ENCODE assay signal across 13 mouse cellular contexts in genomic region chr6:91459471-91459870, GRCm38 (mm10). TPM values are rescaled to one million over a fixed set of nuclear protein-coding genes. Genes with fewer than 3 reads are reported as not detected.
A peak's percentile ranks its signal among the peaks of the same experiment; 100 is the strongest.
DNase-seq lines count a peak whose midpoint lies in the region; ATAC-seq and TF ChIP-seq lines count a peak whose summit lies in the region.
"Had no signal": no experiment of that assay in that cellular context is flagged by ENCODE, and none has a peak within 500 bp of the region (broad histone marks: within the 10 kb centered on the region; RNA-seq: fewer than 3 reads in every experiment).

No protein-coding gene starts in this region.

- ATAC-seq in liver, postnatal 0 days = 0 out of 2 replicates have a peak, but pooled peaks have one; percentile 29
- ATAC-seq in liver, embryonic 11.5 days (replicated peaks; ENCODE audit: low FRiP score) = no peak
- peak; percentile 51; the same call in 1 of the 2 replicates for ATAC-seq in kidney, embryonic 16.5 days (ENCODE audit: low FRiP score, low TSS enrichment)
- peak; percentile 82 for ATAC-seq in stomach, postnatal 0 days (ENCODE audit: low FRiP score, low TSS enrichment)
- ATAC-seq: forebrain, embryonic 14.5 days had no signal

- TF ChIP-seq CTCF in liver, postnatal 0 days (IDR thresholded peaks at IDR 0.05; ENCODE audit: low read depth) = 0 out of 2 replicates have a peak, but pooled peaks have one; percentile 3
- TF ChIP-seq CTCF in stomach, postnatal 0 days (IDR thresholded peaks at IDR 0.05; ENCODE audit: low read depth) = peak; percentile 47

- 61% methylated on average over 1 of the region's 1 CpGs for WGBS in liver, postnatal 0 days (ENCODE audit: insufficient replicate concordance)
- 81% methylated on average over 1 of the region's 1 CpGs for WGBS in liver, embryonic 11.5 days
- 70% methylated on average over 1 of the region's 1 CpGs for WGBS in kidney, embryonic 16.5 days
- 82% methylated on average over 1 of the region's 1 CpGs for WGBS in stomach, postnatal 0 days

- H3K9ac ChIP-seq in liver, postnatal 0 days (replicated peaks) = no peak overlapping the region
- H3K9ac ChIP-seq in liver, embryonic 11.5 days (ENCODE audit: low read depth, low read length) = no peak overlapping the region
- no peak overlapping the region for H3K9ac ChIP-seq in kidney, embryonic 16.5 days (replicated peaks; ENCODE audit: low read length)
- H3K9ac ChIP-seq in stomach, postnatal 0 days (ENCODE audit: low read length) = no peak overlapping the region
- H3K9ac ChIP-seq: embryonic facial prominence, embryonic 12.5 days; limb, embryonic 12.5 days had no signal

- H3K4me1 ChIP-seq in liver, postnatal 0 days (ENCODE audit: insufficient read depth) = no peaks in the 10 kb centered on the region
- no peaks in the 10 kb centered on the region for H3K4me1 ChIP-seq in liver, embryonic 11.5 days (replicated peaks; ENCODE audit: control insufficient read depth, insufficient read depth, low read length)
- 0 out of 2 replicates have a peak, but pooled peaks cover 2% of the 10 kb centered on the region for H3K4me1 ChIP-seq in kidney, embryonic 16.5 days (ENCODE audit: insufficient read depth, low read length)
- H3K4me1 ChIP-seq in stomach, postnatal 0 days (replicated peaks; ENCODE audit: control insufficient read depth, insufficient read depth) = no peaks in the 10 kb centered on the region
- H3K4me1 ChIP-seq: embryonic facial prominence, embryonic 12.5 days; limb, embryonic 12.5 days had no signal

- DNase-seq in liver, postnatal 0 days = no peak
- DNase-seq in liver, embryonic 11.5 days (ENCODE audit: low spot score) = no peak
- peak; percentile 63 for DNase-seq in ZHBTc4 (ENCODE audit: low read depth, low spot score)
- peak; percentile 64 for DNase-seq in stomach, postnatal 0 days (ENCODE audit: low spot score)
- no peak for DNase-seq in thymus, postnatal 4 days
- DNase-seq in cerebellum, postnatal 10 days = no peak
- DNase-seq: cerebellum, adult 18-20 months; heart, postnatal 36 days; layer of hippocampus, adult 9-11 months had no signal

- no peak overlapping the region for H3K4me3 ChIP-seq in liver, postnatal 0 days (ENCODE audit: low read depth, low read length)
- H3K4me3 ChIP-seq in liver, embryonic 11.5 days (ENCODE audit: low read depth, low read length) = no peak overlapping the region
- no peak overlapping the region for H3K4me3 ChIP-seq in kidney, embryonic 16.5 days (ENCODE audit: low read length)
- no peak overlapping the region for H3K4me3 ChIP-seq in stomach, postnatal 0 days (ENCODE audit: low read depth, low read length)
- H3K4me3 ChIP-seq: embryonic facial prominence, embryonic 12.5 days; limb, embryonic 12.5 days had no signal

- TF ChIP-seq EP300 in liver, postnatal 0 days (IDR thresholded peaks at IDR 0.05; ENCODE audit: low read depth) = no peak
- no peak for TF ChIP-seq EP300 in stomach, postnatal 0 days (optimal IDR thresholded peaks at IDR 0.05)

- H3K9me3 ChIP-seq in liver, postnatal 0 days (ENCODE audit: low read length) = no peaks in the 10 kb centered on the region
- H3K9me3 ChIP-seq in liver, embryonic 11.5 days (ENCODE audit: control insufficient read depth, low read length) = no peaks in the 10 kb centered on the region
- no peaks in the 10 kb centered on the region for H3K9me3 ChIP-seq in kidney, embryonic 16.5 days (ENCODE audit: low read length)
- no peaks in the 10 kb centered on the region for H3K9me3 ChIP-seq in stomach, postnatal 0 days (ENCODE audit: control insufficient read depth, low read length)
- H3K9me3 ChIP-seq: embryonic facial prominence, embryonic 12.5 days; limb, embryonic 12.5 days had no signal

- H3K27me3 ChIP-seq in liver, postnatal 0 days (ENCODE audit: insufficient read depth, low read length) = no peaks in the 10 kb centered on the region
- H3K27me3 ChIP-seq in liver, embryonic 11.5 days (replicated peaks; ENCODE audit: control insufficient read depth, insufficient read depth, low read length) = no peaks in the 10 kb centered on the region
- no peaks in the 10 kb centered on the region for H3K27me3 ChIP-seq in kidney, embryonic 16.5 days (ENCODE audit: insufficient read depth, low read length)
- no peaks in the 10 kb centered on the region for H3K27me3 ChIP-seq in stomach, postnatal 0 days (ENCODE audit: control insufficient read depth, insufficient read depth, low read length)
- H3K27me3 ChIP-seq: embryonic facial prominence, embryonic 12.5 days; limb, embryonic 12.5 days had no signal

- H3K27ac ChIP-seq in liver, postnatal 0 days (ENCODE audit: low read depth) = no peak overlapping the region
- no peak overlapping the region for H3K27ac ChIP-seq in liver, embryonic 11.5 days (ENCODE audit: low read depth, low read length)
- H3K27ac ChIP-seq in kidney, embryonic 16.5 days (ENCODE audit: low read length) = no peak overlapping the region
- no peak overlapping the region for H3K27ac ChIP-seq in stomach, postnatal 0 days (replicated peaks)
- H3K27ac ChIP-seq: embryonic facial prominence, embryonic 12.5 days; limb, embryonic 12.5 days had no signal

- no peaks in the 10 kb centered on the region; the same call in none of the 2 replicates for H3K36me3 ChIP-seq in liver, postnatal 0 days (replicated peaks; ENCODE audit: insufficient read depth, low read length)
- peaks cover 4% of the 10 kb centered on the region; the same call in 1 of the 2 replicates for H3K36me3 ChIP-seq in liver, embryonic 11.5 days (ENCODE audit: control insufficient read depth, insufficient read depth, low read length)
- peaks cover 19% of the 10 kb centered on the region for H3K36me3 ChIP-seq in kidney, embryonic 16.5 days (ENCODE audit: insufficient read depth, low read length)
- H3K36me3 ChIP-seq in stomach, postnatal 0 days (ENCODE audit: control insufficient read depth, insufficient read depth, low read length) = peaks cover 10% of the 10 kb centered on the region; the same call in 1 of the 2 replicates

- H3K4me2 ChIP-seq in liver, postnatal 0 days (ENCODE audit: low read depth, low read length) = no peak overlapping the region
- no peak overlapping the region for H3K4me2 ChIP-seq in liver, embryonic 11.5 days
- no peak overlapping the region for H3K4me2 ChIP-seq in kidney, embryonic 16.5 days (replicated peaks; ENCODE audit: low read depth, low read length)
- H3K4me2 ChIP-seq in stomach, postnatal 0 days (replicated peaks; ENCODE audit: low read depth) = no peak overlapping the region
- H3K4me2 ChIP-seq: embryonic facial prominence, embryonic 12.5 days; limb, embryonic 12.5 days had no signal

RNA-seq across cellular contexts. Expression of gene Chchd4, which starts 13.9 kb away (rescaled TPM):
- 10.7 and 11.3 TPM in 2 replicates for polyA plus RNA-seq in liver, postnatal 0 days (2015; fragmentation: Nextera tagmentation; extraction: Ambion mirVana)
- 47.1 and 47.3 TPM in 2 replicates for polyA plus RNA-seq in liver, embryonic 11.5 days (2014; fragmentation: Nextera tagmentation; extraction: Ambion mirVana)
- 32.8 and 34.2 TPM in 2 replicates for polyA plus RNA-seq in kidney, embryonic 16.5 days (2015; fragmentation: Nextera tagmentation; extraction: Ambion mirVana)
- 14.7 TPM in 2 replicates for polyA plus RNA-seq in stomach, postnatal 0 days (2015; fragmentation: Nextera tagmentation; extraction: Ambion mirVana)

RNA-seq across cellular contexts. Expression of gene Tmem43, which starts 14.0 kb away (rescaled TPM):
- polyA plus RNA-seq in liver, postnatal 0 days (2015; fragmentation: Nextera tagmentation; extraction: Ambion mirVana) = 6.9 and 8.1 TPM in 2 replicates
- polyA plus RNA-seq in liver, embryonic 11.5 days (2014; fragmentation: Nextera tagmentation; extraction: Ambion mirVana) = 30.0 and 31.7 TPM in 2 replicates
- 52.3 and 54.3 TPM in 2 replicates for polyA plus RNA-seq in kidney, embryonic 16.5 days (2015; fragmentation: Nextera tagmentation; extraction: Ambion mirVana)
- polyA plus RNA-seq in stomach, postnatal 0 days (2015; fragmentation: Nextera tagmentation; extraction: Ambion mirVana) = 72.0 and 72.6 TPM in 2 replicates

RNA-seq across cellular contexts. Expression of gene Wnt7a, which starts 48.3 kb away (rescaled TPM):
- polyA plus RNA-seq in liver, postnatal 0 days (2015; fragmentation: Nextera tagmentation; extraction: Ambion mirVana) = 0.04 TPM in 1 of 2 replicates, not detected in the other
- 0.05 and 0.30 TPM in 2 replicates for polyA plus RNA-seq in liver, embryonic 11.5 days (2014; fragmentation: Nextera tagmentation; extraction: Ambion mirVana)
- 0.14 and 0.44 TPM in 2 replicates for polyA plus RNA-seq in kidney, embryonic 16.5 days (2015; fragmentation: Nextera tagmentation; extraction: Ambion mirVana)
- polyA plus RNA-seq in stomach, postnatal 0 days (2015; fragmentation: Nextera tagmentation; extraction: Ambion mirVana) = not detected in 2 replicates

RNA-seq across cellular contexts. Expression of gene Xpc, which starts 56.2 kb away (rescaled TPM):
- 6.3 and 6.7 TPM in 2 replicates for polyA plus RNA-seq in liver, postnatal 0 days (2015; fragmentation: Nextera tagmentation; extraction: Ambion mirVana)
- polyA plus RNA-seq in liver, embryonic 11.5 days (2014; fragmentation: Nextera tagmentation; extraction: Ambion mirVana) = 13.2 and 13.4 TPM in 2 replicates
- 28.9 and 30.3 TPM in 2 replicates for polyA plus RNA-seq in kidney, embryonic 16.5 days (2015; fragmentation: Nextera tagmentation; extraction: Ambion mirVana)
- 8.9 and 9.3 TPM in 2 replicates for polyA plus RNA-seq in stomach, postnatal 0 days (2015; fragmentation: Nextera tagmentation; extraction: Ambion mirVana)

RNA-seq across cellular contexts. Expression of gene Lsm3, which starts 56.3 kb away (rescaled TPM):
- polyA plus RNA-seq in liver, postnatal 0 days (2015; fragmentation: Nextera tagmentation; extraction: Ambion mirVana) = 67.8 and 69.6 TPM in 2 replicates
- 309 and 318 TPM in 2 replicates for polyA plus RNA-seq in liver, embryonic 11.5 days (2014; fragmentation: Nextera tagmentation; extraction: Ambion mirVana)
- 251 and 258 TPM in 2 replicates for polyA plus RNA-seq in kidney, embryonic 16.5 days (2015; fragmentation: Nextera tagmentation; extraction: Ambion mirVana)
- 107 and 121 TPM in 2 replicates for polyA plus RNA-seq in stomach, postnatal 0 days (2015; fragmentation: Nextera tagmentation; extraction: Ambion mirVana)

Comparison
In these comparisons a context has a peak if more than half of its experiments do, and no peak if none do; other contexts are left out.
1. DNase-seq: peak in ZHBTc4 (single experiment) and stomach, postnatal 0 days (single experiment); none in liver, postnatal 0 days (single experiment), liver, embryonic 11.5 days (single experiment), thymus, postnatal 4 days (single experiment) and cerebellum, postnatal 10 days (0 of 2).